Mouse (Mus musculus): ENCODE results near the gene Nlrp9c. TPM values are rescaled to one million over a fixed set of nuclear protein-coding genes. Genes with fewer than 3 reads are reported as not detected.

Gene Nlrp9c
- polyA plus RNA-seq (2015; fragmentation: Nextera tagmentation; extraction: Ambion mirVana) = not detected in 2 replicates

GRCm38 (mm10) chr7:26403600-26403999 is at the start of gene Nlrp9c:
Nlrp9c (minus strand) TSS chr7:26403700.

GRCm38 (mm10) chr7:26434813-26435212 is 31.3 kb upstream of the Nlrp9c start, which contains the start of gene Nlrp4a:
Nlrp4a (plus strand) TSS chr7:26435113.

GRCm38 (mm10) chr7:26306926-26307325 is 96.6 kb downstream of the Nlrp9c start, which contains the start of gene Cyp2a4:
Cyp2a4 (plus strand) TSS chr7:26307169.

Other genes with a start within 250 kb of the Nlrp9c start
- gene Cyp2b9, start 230.3 kb downstream of the Nlrp9c start, polyA plus RNA-seq (2015; fragmentation: Nextera tagmentation; extraction: Ambion mirVana) = 0.06 TPM in 1 of 2 replicates, not detected in the other
- not detected in 2 replicates for gene Vmn1r184, start 143.4 kb downstream of the Nlrp9c start, polyA plus RNA-seq (2015; fragmentation: Nextera tagmentation; extraction: Ambion mirVana)
- gene Cyp2a4, start 96.5 kb downstream of the Nlrp9c start, polyA plus RNA-seq (2015; fragmentation: Nextera tagmentation; extraction: Ambion mirVana) = not detected in 2 replicates
- not detected in 2 replicates for gene Nlrp4a, start 31.4 kb upstream of the Nlrp9c start, polyA plus RNA-seq (2015; fragmentation: Nextera tagmentation; extraction: Ambion mirVana)
- gene Nlrp9a, start 131.3 kb upstream of the Nlrp9c start, polyA plus RNA-seq (2015; fragmentation: Nextera tagmentation; extraction: Ambion mirVana) = not detected in 2 replicates
- not detected in 2 replicates for gene Vmn1r185, start 214.8 kb upstream of the Nlrp9c start, polyA plus RNA-seq (2015; fragmentation: Nextera tagmentation; extraction: Ambion mirVana)

All from urinary bladder, postnatal 0 days (tissue).